ENCODE assay signal across 10 mouse cellular contexts in genomic region chr5:53707235-53708177, GRCm38 (mm10). TPM values are rescaled to one million over a fixed set of nuclear protein-coding genes. Genes with fewer than 3 reads are reported as not detected.
DNase-seq lines count a peak whose midpoint lies in the region; ATAC-seq and TF ChIP-seq lines count a peak whose summit lies in the region.
"Had no signal": no experiment of that assay in that cellular context is flagged by ENCODE, and none has a peak within 500 bp of the region (broad histone marks: within the 10 kb centered on the region; RNA-seq: fewer than 3 reads in every experiment).

Cckar (minus strand) TSS chr5:53707705.

- H3K4me2 ChIP-seq in forebrain, embryonic 14.5 days (ENCODE audit: low read length): peak within 1 kb of the TSS; percentile 28
- peak within 1 kb of the TSS; percentile 3 for H3K4me2 ChIP-seq in kidney, embryonic 16.5 days (replicated peaks; ENCODE audit: low read depth, low read length)

- 10% methylated on average over 11 of the region's 11 CpGs for WGBS in forebrain, embryonic 14.5 days
- 30% methylated on average over 11 of the region's 11 CpGs for WGBS in kidney, embryonic 16.5 days
- WGBS in midbrain, embryonic 10.5 days: 41% methylated on average over 11 of the region's 11 CpGs

- H3K27ac ChIP-seq in forebrain, embryonic 14.5 days (ENCODE audit: low read depth, low read length): peak within 1 kb of the TSS; percentile 40
- no peak within 1 kb of the TSS for H3K27ac ChIP-seq in kidney, embryonic 16.5 days (ENCODE audit: low read length)
- H3K27ac ChIP-seq in midbrain, embryonic 10.5 days (replicated peaks): peak within 1 kb of the TSS; percentile 39

- peak; percentile 50 for ATAC-seq in Patski
- peak; percentile 91 for ATAC-seq in forebrain, embryonic 14.5 days
- ATAC-seq in kidney, embryonic 16.5 days (ENCODE audit: low FRiP score, low TSS enrichment): peak; percentile 94
- no peak for ATAC-seq in cerebellum, adult (ENCODE audit: insufficient number of reproducible peaks, low FRiP score, low TSS enrichment)

- 0 out of 2 replicates have a peak within 1 kb of the TSS, but pooled peaks have one; percentile 2 for H3K4me3 ChIP-seq in forebrain, embryonic 14.5 days (ENCODE audit: low read depth, low read length)
- H3K4me3 ChIP-seq in kidney, embryonic 16.5 days (ENCODE audit: low read length): peak within 1 kb of the TSS; percentile 1; the same call in 1 of the 2 replicates
- H3K4me3 ChIP-seq in midbrain, embryonic 10.5 days: no peak within 1 kb of the TSS

- no peak for TF ChIP-seq CTCF in Patski (IDR thresholded peaks at IDR 0.05)

- intact Hi-C loops in left cerebral cortex, postnatal 4 days (cut with DNase I): no loop called here

- peak within 1 kb of the TSS; percentile 5; the same call in 1 of the 2 replicates for H3K9ac ChIP-seq in forebrain, embryonic 14.5 days (ENCODE audit: low read length)
- H3K9ac ChIP-seq in kidney, embryonic 16.5 days (replicated peaks; ENCODE audit: low read length): 0 out of 2 replicates have a peak within 1 kb of the TSS, but pooled peaks have one; percentile 10

- DNase-seq in Patski (ENCODE audit: low read depth, low spot score) (no peak), adipocyte (ENCODE audit: low spot score) (no peak)
- peak; percentile 85 for DNase-seq in forebrain, embryonic 14.5 days (ENCODE audit: low spot score)
- DNase-seq in midbrain, embryonic 10.5 days (ENCODE audit: low spot score): peak; percentile 25
- DNase-seq in frontal cortex, adult 2 months (ENCODE audit: extremely low spot score in 1 of 2, low spot score in 1 of 2): no peak
- no peak for DNase-seq in left cerebral cortex, postnatal 4 days
- DNase-seq: adrenal gland, adult 8-10 months had no signal

- H3K9me3 ChIP-seq in forebrain, embryonic 14.5 days (replicated peaks; ENCODE audit: control insufficient read depth, low read length): no peaks in the 10 kb centered on the region
- H3K9me3 ChIP-seq in kidney, embryonic 16.5 days (ENCODE audit: low read length): no peaks in the 10 kb centered on the region
- no peaks in the 10 kb centered on the region for H3K9me3 ChIP-seq in midbrain, embryonic 10.5 days (replicated peaks)

- POLR2A ChIA-PET in Patski (lab: Charles Lee): no interaction called here

- CTCF ChIA-PET in Patski (lab: Charles Lee): interaction anchor here (0.6 kb wide), 1 partner anchor 645 kb away, joined by 3 read pairs; no protein-coding TSS in a partner anchor

- H3K27me3 ChIP-seq in Patski: no peaks in the 10 kb centered on the region
- no peaks in the 10 kb centered on the region for H3K27me3 ChIP-seq in forebrain, embryonic 14.5 days (replicated peaks; ENCODE audit: control insufficient read depth, insufficient read depth, low read length)
- no peaks in the 10 kb centered on the region for H3K27me3 ChIP-seq in kidney, embryonic 16.5 days (ENCODE audit: insufficient read depth, low read length)
- H3K27me3 ChIP-seq in midbrain, embryonic 10.5 days (ENCODE audit: low read depth, poor library complexity, severe bottlenecking): no peaks in the 10 kb centered on the region

- no peaks in the 10 kb centered on the region for H3K36me3 ChIP-seq in forebrain, embryonic 14.5 days (ENCODE audit: control insufficient read depth, insufficient read depth, low read length)
- no peaks in the 10 kb centered on the region for H3K36me3 ChIP-seq in kidney, embryonic 16.5 days (ENCODE audit: insufficient read depth, low read length)
- H3K36me3 ChIP-seq in midbrain, embryonic 10.5 days: no peaks in the 10 kb centered on the region

- H3K4me1 ChIP-seq in forebrain, embryonic 14.5 days (ENCODE audit: control insufficient read depth, insufficient read depth, low read length): peaks cover 11% of the 10 kb centered on the region
- H3K4me1 ChIP-seq in kidney, embryonic 16.5 days (ENCODE audit: insufficient read depth, low read length): 0 out of 2 replicates have a peak, but pooled peaks cover 6% of the 10 kb centered on the region
- peaks cover 34% of the 10 kb centered on the region for H3K4me1 ChIP-seq in midbrain, embryonic 10.5 days

- in situ Hi-C loops in Patski (cut with MboI; ENCODE audit: low pct_unique_long_range_greater_than_20kb): no loop called here

RNA-seq across cellular contexts. Expression of gene Cckar, which starts in this region (rescaled TPM):
- not detected for polyA plus RNA-seq in Patski (2021)
- 0.54 and 1.4 TPM in 2 replicates for polyA plus RNA-seq in forebrain, embryonic 14.5 days (2014; fragmentation: Nextera tagmentation; extraction: Ambion mirVana)
- polyA plus RNA-seq in kidney, embryonic 16.5 days (2015; fragmentation: Nextera tagmentation; extraction: Ambion mirVana): 6.3 and 8.4 TPM in 2 replicates
- polyA plus RNA-seq in midbrain, embryonic 10.5 days (2016; fragmentation: Nextera tagmentation; extraction: Ambion mirVana): 0.63 and 0.87 TPM in 2 replicates
- not detected in 2 replicates for polyA plus RNA-seq in frontal cortex, adult 2 months (2012; rRNA removed)
- under 1 TPM in 1 of 2 experiments, not detected in 1; 0.14 TPM for total RNA-seq in left cerebral cortex, postnatal 4 days (2021)
- total RNA-seq: layer of hippocampus, adult 8-10 months had no signal

Comparison
In these comparisons a context has a peak if more than half of its experiments do, and no peak if none do; other contexts are left out.
1. Peak in ATAC-seq in Patski; RNA of the gene not detected or under 1 TPM.
2. Peak in DNase-seq and H3K27ac ChIP-seq in midbrain, embryonic 10.5 days; RNA of the gene not detected or under 1 TPM.